Mouse (Mus musculus) embryonic facial prominence, embryonic 11.5 days (tissue): ENCODE data around the gene Reln. TPM values are rescaled to one million over a fixed set of nuclear protein-coding genes. Genes with fewer than 3 reads are reported as not detected.

Experiments
- ATAC-seq: fragments of 200-750 bp; cut with Nextera tagmentation; replicated peaks from 2 replicates; pipeline ENCODE4 v1.8.0; 2017; ENCODE audit warnings: low read depth; ENCODE audit not compliant: insufficient number of reproducible peaks, low FRiP score, low TSS enrichment
- DNase-seq: peaks from one replicate; pipeline ENCODE4 v3.0.0-alpha.2; 2015; ENCODE audit warnings: low spot score
- H3K27ac ChIP-seq: fragments of 300-500 bp; sonication (generic); replicated peaks from 2 replicates; pipeline ENCODE4 v1.5.1; 2014; ENCODE audit warnings: mild to moderate bottlenecking, low read depth, low read length, control low read depth
- H3K27me3 ChIP-seq: fragments of 300-500 bp; sonication (generic); 2 replicates; pipeline ENCODE4 v1.6.1; 2014; ENCODE audit warnings: mild to moderate bottlenecking, low read length, moderate library complexity, mixed read lengths; ENCODE audit not compliant: control insufficient read depth, insufficient read depth
- H3K36me3 ChIP-seq: fragments of 300-500 bp; sonication (generic); replicated peaks from 2 replicates; pipeline ENCODE4 v1.6.1; 2014; ENCODE audit warnings: low read depth, mild to moderate bottlenecking, low read length, moderate library complexity, mixed read lengths; ENCODE audit not compliant: control insufficient read depth, insufficient read depth
- H3K4me1 ChIP-seq: fragments of 300-500 bp; sonication (generic); 2 replicates; pipeline ENCODE4 v1.6.1; 2014; ENCODE audit warnings: low read length, mixed read lengths; ENCODE audit not compliant: control insufficient read depth, insufficient read depth
- H3K4me2 ChIP-seq: fragments of 300-500 bp; sonication (generic); 2 replicates; pipeline ENCODE4 v1.6.1; 2014; ENCODE audit warnings: low read depth, mild to moderate bottlenecking, control low read depth, low read length, moderate library complexity
- H3K4me3 ChIP-seq: fragments of 300-500 bp; sonication (generic); 2 replicates; pipeline ENCODE4 v1.5.1; 2014; ENCODE audit warnings: low read depth, low read length, control low read depth
- H3K9ac ChIP-seq: fragments of 300-500 bp; sonication (generic); replicated peaks from 2 replicates; pipeline ENCODE4 v1.6.1; 2014; ENCODE audit warnings: mild to moderate bottlenecking, control low read depth, low read length
- H3K9me3 ChIP-seq: fragments of 300-500 bp; sonication (generic); replicated peaks from 2 replicates; pipeline ENCODE4 v1.6.1; 2016; ENCODE audit warnings: mild to moderate bottlenecking, low read length, inconsistent platforms, mixed read lengths; ENCODE audit not compliant: control insufficient read depth
- whole genome bisulfite sequencing: fragments of 180-500 bp; shearing (Covaris S2); extraction: QIAGEN DNeasy Blood & Tissue Kit; methylation state at CpG from one replicate; pipeline ENCODE4 v1.1.7; 2014; 5-methylcytosine and 5-hydroxymethylcytosine counted together
- polyA plus RNA-seq: library from polyadenylated mRNA; unstranded; fragments of >200 nt; fragmentation: Nextera tagmentation; extraction: Ambion mirVana; gene quantifications from 2 replicates; pipeline ENCODE4 v1.2.1, GENCODE M21; 2014

The Reln gene
- polyA plus RNA-seq, 1 experiment from 2014 or later, result 3.0 TPM

DNA sequence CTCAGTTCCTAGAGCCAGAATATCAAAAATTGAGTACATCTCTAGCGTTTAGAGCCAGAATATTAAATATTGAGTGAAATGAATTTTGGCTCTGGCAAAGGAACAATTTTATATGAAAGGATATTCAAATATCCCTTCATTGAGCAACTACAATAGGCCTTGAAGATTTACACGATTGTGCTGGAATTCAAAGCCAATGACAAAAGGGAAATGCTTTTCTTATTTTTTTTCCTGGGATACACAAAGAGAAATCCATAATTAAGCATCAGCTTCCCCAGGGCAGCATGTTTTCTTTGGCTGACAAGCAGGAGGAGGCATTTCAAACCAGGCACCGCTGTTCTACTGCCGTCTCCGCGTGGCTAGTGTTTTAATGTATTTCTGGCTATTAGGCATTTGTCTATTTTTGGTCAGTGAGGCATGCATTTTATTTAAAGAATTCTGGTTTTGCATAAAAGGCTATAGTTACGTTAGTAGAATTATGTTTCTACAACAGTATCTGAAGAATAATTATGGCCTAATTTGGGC is 62.3 kb downstream of the Reln start:
- WGBS, result 80% methylated on average over 7 of the region's 7 CpGs
- H3K4me3 ChIP-seq, result no peak overlapping the region
- no peak for ATAC-seq

DNA sequence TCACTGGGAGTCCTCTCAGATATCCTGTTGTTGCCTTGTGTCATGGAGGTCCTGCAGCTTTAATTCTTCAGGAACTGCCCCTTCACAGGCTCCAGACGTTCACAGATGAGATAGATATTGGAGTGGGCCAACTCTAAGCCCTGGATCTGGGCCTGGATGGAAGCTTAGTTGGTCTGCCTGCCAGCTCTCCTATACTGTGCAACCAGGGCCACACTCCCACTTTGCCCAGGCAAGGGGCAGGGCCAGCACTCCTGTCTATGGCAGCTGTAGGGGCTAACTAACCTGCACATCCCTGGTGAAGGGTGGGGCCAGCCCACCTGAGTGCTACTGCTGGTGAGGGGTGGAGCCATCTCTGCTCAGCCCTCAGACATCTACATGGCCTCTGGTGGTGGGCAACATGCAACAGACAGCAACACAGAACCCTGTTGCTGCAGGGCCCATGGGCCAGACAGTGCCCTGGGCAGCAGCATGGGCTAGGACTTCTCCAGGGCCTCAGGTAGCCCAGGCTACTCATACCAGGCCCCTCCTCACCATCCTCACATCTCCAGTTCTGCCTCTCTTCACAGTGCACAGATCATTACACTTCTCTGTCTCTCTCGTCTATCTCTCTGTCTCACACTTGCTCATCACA is 63.9 kb downstream of the Reln start:
- 75% methylated on average over 2 of the region's 2 CpGs for WGBS
- no peak overlapping the region for H3K27ac ChIP-seq
- DNase-seq (no peak), ATAC-seq (no peak; the same call in 1 of the 2 replicates)
- H3K4me3 ChIP-seq, result no peak overlapping the region
- no peak overlapping the region for H3K9ac ChIP-seq
- no peaks in the 10 kb centered on the region for H3K4me1 ChIP-seq
- no peaks in the 10 kb centered on the region for H3K27me3 ChIP-seq
- no peaks in the 10 kb centered on the region for H3K9me3 ChIP-seq
- H3K4me2 ChIP-seq, result no peak overlapping the region
- no peaks in the 10 kb centered on the region for H3K36me3 ChIP-seq

More for the DNA sequence above, 62.3 kb downstream of the Reln start:
- no peaks in the 10 kb centered on the region for H3K36me3 ChIP-seq
- no peak overlapping the region for H3K4me2 ChIP-seq
- no peaks in the 10 kb centered on the region for H3K27me3 ChIP-seq
- H3K9me3 ChIP-seq, result no peaks in the 10 kb centered on the region
- DNase-seq, result no peak
- H3K4me1 ChIP-seq, result no peaks in the 10 kb centered on the region
- no peak overlapping the region for H3K27ac ChIP-seq
- H3K9ac ChIP-seq, result no peak overlapping the region

DNA sequence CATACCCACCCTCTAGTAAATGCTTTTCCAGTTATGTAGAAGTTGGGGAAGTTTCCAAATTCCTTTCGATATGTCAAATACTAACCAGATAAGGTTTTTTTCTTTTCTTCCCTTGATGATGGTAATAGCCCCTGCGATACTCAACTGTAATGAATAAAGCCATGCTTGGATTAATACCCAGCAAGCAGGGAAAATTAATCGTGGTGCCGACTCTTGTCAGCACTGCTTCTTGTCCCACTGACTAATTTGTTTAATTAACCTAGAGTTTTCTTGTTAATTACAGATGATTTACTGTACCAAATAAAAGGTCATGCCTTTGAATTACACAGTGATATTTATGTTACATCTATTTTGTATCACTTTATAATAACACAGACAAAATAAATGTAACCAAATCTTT is 65.3 kb downstream of the Reln start:
- no peak overlapping the region for H3K4me2 ChIP-seq

DNA sequence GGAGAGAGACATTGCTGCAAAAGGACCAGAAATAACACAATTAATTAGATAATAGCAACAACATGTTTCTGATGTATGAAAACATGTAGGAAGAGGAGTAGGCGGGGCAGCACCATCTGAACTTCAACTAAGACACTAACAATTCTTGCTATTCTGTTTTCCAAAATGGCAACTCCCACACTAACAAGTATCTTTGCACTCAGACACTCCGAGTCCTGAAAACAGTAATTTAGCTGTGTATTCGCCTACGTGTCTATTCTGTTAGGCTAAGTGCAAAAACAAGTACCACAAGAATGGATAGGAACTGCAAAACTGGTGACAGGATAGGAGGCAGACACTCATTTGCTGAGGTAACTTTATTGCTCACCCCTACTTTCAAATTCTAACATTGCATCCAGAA is 70.4 kb downstream of the Reln start:
- WGBS, result 80% methylated on average over 4 of the region's 4 CpGs
- Histone ChIP-seq H3K4me2 (no peak overlapping the region), H3K36me3 (no peaks in the 10 kb centered on the region), H3K9me3 (no peaks in the 10 kb centered on the region), H3K4me3 (no peak overlapping the region), H3K27me3 (no peaks in the 10 kb centered on the region), H3K9ac (no peak overlapping the region), H3K4me1 (no peaks in the 10 kb centered on the region), H3K27ac (no peak overlapping the region)
- DNase-seq (no peak), ATAC-seq (no peak)

More for the DNA sequence above, 65.3 kb downstream of the Reln start:
- 92% methylated on average over 4 of the region's 4 CpGs for WGBS
- H3K4me1 ChIP-seq, result no peaks in the 10 kb centered on the region
- ATAC-seq (no peak), DNase-seq (no peak)
- H3K27me3 ChIP-seq, result no peaks in the 10 kb centered on the region
- H3K9ac ChIP-seq, result no peak overlapping the region
- H3K9me3 ChIP-seq, result no peaks in the 10 kb centered on the region
- H3K27ac ChIP-seq, result no peak overlapping the region
- H3K36me3 ChIP-seq, result no peaks in the 10 kb centered on the region
- no peak overlapping the region for H3K4me3 ChIP-seq

DNA sequence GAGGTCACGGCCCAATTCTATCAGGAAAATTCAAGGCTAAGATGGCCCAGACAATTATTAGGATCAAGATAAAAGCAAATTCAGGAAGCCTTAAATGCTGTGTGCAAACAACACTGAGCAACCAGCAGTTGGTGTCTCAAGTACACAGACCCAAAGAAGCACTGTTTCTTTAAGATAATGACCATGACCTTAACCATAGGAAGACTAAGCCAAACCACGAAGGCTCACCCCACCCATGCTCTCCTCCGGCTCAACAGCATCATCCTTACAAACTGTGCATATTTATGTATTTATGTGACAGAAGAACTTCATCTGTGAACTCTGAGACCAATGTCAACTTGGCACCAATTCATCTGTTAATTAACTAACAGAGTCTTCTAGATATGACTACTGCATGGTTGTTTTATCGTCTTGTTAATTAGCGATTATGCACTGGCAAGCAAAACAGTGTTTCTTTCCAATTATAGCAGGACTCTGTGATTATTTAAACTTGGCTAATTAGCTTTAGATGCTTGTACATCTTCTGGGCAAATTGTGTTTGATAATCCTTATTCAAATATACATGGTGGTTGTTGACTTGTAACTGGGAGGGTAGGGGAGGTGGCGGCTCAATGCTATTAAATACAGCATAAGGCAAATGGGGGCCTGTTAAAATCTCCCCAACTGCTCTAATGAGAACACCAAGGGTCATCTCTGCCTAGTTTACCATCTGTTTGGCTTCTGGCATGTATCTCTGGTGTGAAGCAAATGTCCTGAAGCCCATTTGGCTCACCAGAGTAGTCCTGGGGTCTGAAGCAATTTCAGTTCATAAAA is 77.8 kb downstream of the Reln start:
- Histone ChIP-seq H3K36me3 (no peaks in the 10 kb centered on the region), H3K4me1 (no peaks in the 10 kb centered on the region), H3K27ac (no peak overlapping the region), H3K27me3 (no peaks in the 10 kb centered on the region), H3K9me3 (no peaks in the 10 kb centered on the region), H3K4me2 (no peak overlapping the region), H3K4me3 (no peak overlapping the region), H3K9ac (no peak overlapping the region)
- WGBS, result 87% methylated on average over 6 of the region's 6 CpGs
- ATAC-seq, result no peak
- DNase-seq, result no peak

DNA sequence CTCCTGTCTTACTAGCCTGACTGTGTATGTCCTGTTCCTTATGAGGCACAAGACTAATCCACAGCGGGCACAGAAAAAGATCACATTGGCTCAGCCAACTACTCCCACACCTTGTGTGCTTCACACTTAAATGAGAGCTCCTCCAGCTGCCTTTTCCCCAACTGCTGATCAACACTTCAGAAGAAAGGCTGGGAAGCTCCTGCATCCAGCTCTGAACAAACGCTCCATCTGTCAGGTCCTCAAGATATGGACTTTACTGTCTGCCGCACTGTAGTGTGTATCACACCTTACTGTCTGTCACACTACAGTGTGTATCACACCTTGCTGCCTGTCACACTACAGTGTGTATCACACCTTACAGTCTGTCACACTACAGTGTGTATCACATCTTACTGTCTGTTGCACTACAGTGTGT is 82.1 kb downstream of the Reln start:
- DNase-seq (no peak), ATAC-seq (no peak)
- Histone ChIP-seq H3K27me3 (no peaks in the 10 kb centered on the region), H3K36me3 (no peaks in the 10 kb centered on the region), H3K27ac (no peak overlapping the region), H3K4me3 (no peak overlapping the region), H3K4me2 (no peak overlapping the region), H3K4me1 (no peaks in the 10 kb centered on the region), H3K9me3 (no peaks in the 10 kb centered on the region), H3K9ac (no peak overlapping the region)
- 87% methylated on average over 3 of the region's 3 CpGs for WGBS

DNA sequence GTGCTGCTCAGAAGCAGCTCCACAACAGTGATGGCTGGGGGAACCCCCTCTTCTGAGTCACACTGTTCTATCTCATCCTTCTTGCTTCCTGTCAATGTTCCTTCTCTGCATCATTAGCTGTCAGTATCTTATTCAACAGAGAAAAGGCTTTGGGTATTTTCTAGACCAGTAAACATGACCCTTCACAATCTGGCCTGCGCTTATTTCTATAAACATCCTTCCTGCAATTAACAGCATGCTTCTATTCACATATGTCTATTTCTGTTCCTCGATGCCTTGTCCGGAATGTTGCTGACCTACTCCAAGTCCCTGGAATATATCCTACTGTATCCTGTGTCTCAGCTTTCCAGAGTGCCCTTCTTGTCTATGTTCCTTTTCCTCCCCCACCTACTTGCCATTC is 89.2 kb downstream of the Reln start:
- H3K9ac ChIP-seq, result no peak overlapping the region
- no peaks in the 10 kb centered on the region for H3K9me3 ChIP-seq
- H3K27me3 ChIP-seq, result no peaks in the 10 kb centered on the region
- H3K4me3 ChIP-seq, result no peak overlapping the region
- H3K4me2 ChIP-seq, result no peak overlapping the region
- no peak for ATAC-seq
- WGBS, result 93% methylated on average over 3 of the region's 3 CpGs
- H3K4me1 ChIP-seq, result no peaks in the 10 kb centered on the region
- H3K36me3 ChIP-seq, result no peaks in the 10 kb centered on the region
- DNase-seq, result no peak
- H3K27ac ChIP-seq, result no peak overlapping the region

DNA sequence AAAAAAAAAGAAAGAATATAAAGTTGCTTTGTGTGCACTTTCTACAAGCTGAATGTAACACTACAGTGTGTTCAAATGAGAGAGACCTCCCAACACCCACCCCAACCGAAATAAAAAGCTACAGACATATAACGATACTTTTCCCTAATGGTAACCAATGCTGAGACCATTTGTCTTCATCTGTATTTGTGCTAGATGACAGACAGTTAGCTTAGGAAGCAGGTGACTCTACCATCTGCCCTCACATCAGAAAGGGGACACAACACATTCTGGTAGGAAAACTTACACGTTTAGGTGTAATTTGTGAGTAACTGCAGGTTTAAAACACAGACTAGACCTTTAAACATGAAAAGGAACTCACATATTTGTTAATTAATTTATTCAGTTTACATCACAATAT is 90.6 kb downstream of the Reln start:
- ATAC-seq, result no peak
- H3K4me3 ChIP-seq, result no peak overlapping the region

More for the DNA sequence above, 90.6 kb downstream of the Reln start:
- Histone ChIP-seq H3K4me1 (no peaks in the 10 kb centered on the region), H3K9ac (no peak overlapping the region), H3K9me3 (no peaks in the 10 kb centered on the region), H3K4me2 (no peak overlapping the region), H3K27ac (no peak overlapping the region), H3K27me3 (no peaks in the 10 kb centered on the region), H3K36me3 (no peaks in the 10 kb centered on the region)
- DNase-seq, result no peak
- WGBS, result 85% methylated on average over 3 of the region's 3 CpGs
